Comparison of ENCODE assay signal across 8 mouse cellular contexts in the genomic region with DNA sequence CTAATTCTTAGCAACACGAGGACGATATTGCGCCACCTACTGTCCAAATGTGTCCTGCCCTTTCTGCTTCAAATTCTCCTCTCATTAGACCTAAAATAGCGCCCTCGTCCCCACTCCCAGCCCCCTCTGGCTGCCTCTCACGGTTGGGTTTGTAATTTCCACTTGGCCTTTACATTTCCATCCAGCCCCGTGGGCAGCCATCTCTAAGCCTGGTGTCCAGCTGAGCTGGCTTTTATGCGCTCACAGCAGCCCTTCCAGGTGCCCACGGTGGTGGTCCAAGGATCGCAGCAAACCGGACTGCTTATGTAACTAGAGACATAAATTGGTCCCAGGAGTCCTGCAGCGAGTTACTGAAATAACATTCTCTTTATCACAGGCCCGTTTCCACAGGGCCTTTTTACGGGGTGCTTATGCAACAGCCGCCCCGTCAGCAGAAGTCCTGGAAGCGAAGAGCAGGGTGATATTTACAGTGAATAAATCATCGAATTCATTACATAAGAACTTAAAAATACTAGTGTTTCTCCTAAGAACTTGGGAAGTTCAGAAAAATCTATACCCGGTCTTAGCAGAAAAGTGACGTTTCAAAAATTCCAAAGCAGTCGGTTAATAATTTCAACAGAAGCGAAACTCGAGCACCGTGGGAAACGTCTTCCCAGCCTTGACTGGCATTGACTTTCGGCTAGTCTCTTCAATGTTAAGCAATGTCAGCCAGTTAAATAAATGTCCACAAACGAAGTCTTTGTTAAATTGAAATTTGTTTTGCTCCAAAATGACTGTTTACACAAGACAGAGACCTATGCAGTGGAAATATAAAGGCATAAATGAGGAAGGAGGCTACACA. TPM values are rescaled to one million over a fixed set of nuclear protein-coding genes. Genes with fewer than 3 reads are reported as not detected.
DNase-seq lines count a peak whose midpoint lies in the region; ATAC-seq and TF ChIP-seq lines count a peak whose summit lies in the region.

No protein-coding gene starts in this region.

- no peaks in the 10 kb centered on the region; the same call in 1 of the 2 replicates for H3K27me3 ChIP-seq in heart, postnatal 0 days (ENCODE audit: control insufficient read depth, insufficient read depth, low read length)
- no peaks in the 10 kb centered on the region for H3K27me3 ChIP-seq in neural tube, embryonic 11.5 days (ENCODE audit: control insufficient read depth, insufficient read depth, low read length)

- H3K27ac ChIP-seq in heart, postnatal 0 days (ENCODE audit: low read depth), result no peak overlapping the region
- H3K27ac ChIP-seq in neural tube, embryonic 11.5 days (ENCODE audit: low read depth, low read length), result no peak overlapping the region

- H3K4me3 ChIP-seq in heart, postnatal 0 days (ENCODE audit: low read depth, low read length), result no peak overlapping the region
- no peak overlapping the region for H3K4me3 ChIP-seq in neural tube, embryonic 11.5 days (ENCODE audit: low read depth, low read length)

- no peaks in the 10 kb centered on the region for H3K9me3 ChIP-seq in heart, postnatal 0 days (replicated peaks; ENCODE audit: control insufficient read depth, low read length)
- H3K9me3 ChIP-seq in neural tube, embryonic 11.5 days (ENCODE audit: control insufficient read depth, low read length), result no peaks in the 10 kb centered on the region

- TF ChIP-seq EP300 in heart, postnatal 0 days (IDR thresholded peaks at IDR 0.05; ENCODE audit: low read depth), result no peak

- DNase-seq in layer of hippocampus, adult 11-12 months (ENCODE audit: low spot score), result peak; percentile 42
- no peak for DNase-seq in layer of hippocampus, adult 9-10 months (ENCODE audit: low spot score)
- DNase-seq in MEL-GATA-1-ER (ENCODE audit: extremely low read depth, low read depth), result peak; percentile 39
- peak; percentile 69 to 80 for DNase-seq in cerebellum, postnatal 10 days
- DNase-seq in heart, postnatal 0 days (ENCODE audit: low spot score), result peak; percentile 33
- peak; percentile 37 for DNase-seq in left cerebral cortex, postnatal 4 days
- peak; percentile 64 for DNase-seq in neural tube, embryonic 11.5 days (ENCODE audit: low spot score)

- H3K36me3 ChIP-seq in heart, postnatal 0 days (replicated peaks; ENCODE audit: control insufficient read depth, insufficient read depth, low read length), result no peaks in the 10 kb centered on the region
- no peaks in the 10 kb centered on the region for H3K36me3 ChIP-seq in neural tube, embryonic 11.5 days (ENCODE audit: control insufficient read depth, insufficient read depth, low read length)

- 51% methylated on average over 27 of the region's 27 CpGs for WGBS in heart, postnatal 0 days
- WGBS in neural tube, embryonic 11.5 days, result 45% methylated on average over 27 of the region's 27 CpGs

- ATAC-seq in heart, postnatal 0 days (ENCODE audit: insufficient read depth, low read depth), result no peak
- ATAC-seq in neural tube, embryonic 11.5 days (ENCODE audit: insufficient read depth, low FRiP score, low TSS enrichment), result no peak
- no peak for ATAC-seq in erythroblast, adult 5-6 weeks (replicated peaks; ENCODE audit: low FRiP score, poor library complexity, severe bottlenecking)

- H3K9ac ChIP-seq in heart, postnatal 0 days (replicated peaks; ENCODE audit: low read depth, low read length), result no peak overlapping the region
- no peak overlapping the region for H3K9ac ChIP-seq in neural tube, embryonic 11.5 days (ENCODE audit: low read length)

- H3K4me2 ChIP-seq in heart, postnatal 0 days (ENCODE audit: low read depth, low read length), result 0 out of 2 replicates have a peak overlapping the region, but pooled peaks have one; percentile 4
- H3K4me2 ChIP-seq in neural tube, embryonic 11.5 days (ENCODE audit: low read depth), result no peak overlapping the region

- H3K4me1 ChIP-seq in heart, postnatal 0 days (ENCODE audit: control insufficient read depth, insufficient read depth), result peaks cover 4% of the 10 kb centered on the region; the same call in 1 of the 2 replicates
- H3K4me1 ChIP-seq in neural tube, embryonic 11.5 days (ENCODE audit: control insufficient read depth, insufficient read depth, low read length), result no peaks in the 10 kb centered on the region; the same call in 1 of the 2 replicates

- TF ChIP-seq CTCF in heart, postnatal 0 days (IDR thresholded peaks at IDR 0.05; ENCODE audit: low read depth), result peak; percentile 53

- intact Hi-C loops in left cerebral cortex, postnatal 4 days (cut with DNase I), result loop anchor here (5.0 to 10.0 kb wide), 2 partner anchors 75 to 212 kb away; a partner anchor contains a TSS

RNA-seq across cellular contexts. Expression of a gene that starts 57.3 kb away (rescaled TPM):
- total RNA-seq in heart, postnatal 0 days (2014; rRNA removed; ENCODE audit: low replicate concordance), result 57.8 and 82.3 TPM in 2 replicates
- 53.2 and 55.7 TPM in 2 replicates for polyA plus RNA-seq in heart, postnatal 0 days (2015; fragmentation: Nextera tagmentation; extraction: Ambion mirVana)
- 100 to 1,000 TPM; 145 to 163 TPM for total RNA-seq in left cerebral cortex, postnatal 4 days (2021)
- polyA plus RNA-seq in neural tube, embryonic 11.5 days (2014; fragmentation: Nextera tagmentation; extraction: Ambion mirVana), result 228 and 238 TPM in 2 replicates
- total RNA-seq in erythroblast, adult 5-6 weeks (2015; ENCODE audit: low replicate concordance), result 37.6 and 47.7 TPM in 2 replicates
- total RNA-seq in erythroblast, adult 5-6 weeks (2017; ENCODE audit: low replicate concordance), result 36.5 and 47.0 TPM in 2 replicates
